Mouse (Mus musculus) ovary, adult 18-20 months (tissue): Measurements from ENCODE around the gene Lgals4.

Experiments
- DNase-seq: peaks from one replicate; pipeline ENCODE4 v3.0.0; 2022; ENCODE audit warnings: low spot score, mixed read lengths

Lgals4 gene

DNA sequence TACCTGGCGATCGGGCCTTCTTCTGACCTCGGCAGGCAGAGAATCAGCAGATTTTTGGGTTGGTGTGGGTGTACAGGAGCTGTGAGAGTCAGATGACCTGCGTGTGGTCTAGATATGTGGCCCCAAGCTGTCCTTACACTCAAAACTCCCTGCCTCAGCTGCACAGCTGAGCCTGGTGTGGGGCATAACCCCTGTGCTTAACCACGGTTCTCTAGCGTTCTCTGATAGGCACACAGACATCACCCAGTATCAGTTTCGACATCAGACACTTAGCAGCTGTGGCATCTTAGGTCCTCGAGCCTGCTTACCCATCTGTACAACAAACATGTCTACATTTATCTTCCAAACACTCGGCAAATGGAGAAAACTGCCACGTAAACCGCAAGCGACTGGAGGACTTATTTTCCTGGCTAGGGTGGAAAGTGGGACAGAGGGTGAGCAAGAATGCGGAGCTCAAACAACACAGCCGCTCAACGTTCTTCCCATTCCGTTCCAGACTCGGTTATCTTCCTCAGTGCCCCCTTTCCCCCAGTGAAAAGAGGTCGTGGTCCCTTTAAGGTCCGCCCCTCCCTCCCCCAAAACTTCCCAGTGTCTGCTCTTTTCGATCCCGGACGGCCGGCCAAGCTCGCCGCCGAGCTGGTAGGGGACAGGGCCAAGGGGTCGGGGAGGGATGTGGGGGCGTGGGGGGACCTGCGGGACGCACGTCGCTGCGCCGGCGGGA is 25.3 kb upstream of the Lgals4 start, which contains the start of gene Hnrnpl:
Gene Hnrnpl, plus strand, starts transcription at position 321 of the 721 bp plus-strand sequence.
- DNase-seq, result peak; percentile 69

DNA sequence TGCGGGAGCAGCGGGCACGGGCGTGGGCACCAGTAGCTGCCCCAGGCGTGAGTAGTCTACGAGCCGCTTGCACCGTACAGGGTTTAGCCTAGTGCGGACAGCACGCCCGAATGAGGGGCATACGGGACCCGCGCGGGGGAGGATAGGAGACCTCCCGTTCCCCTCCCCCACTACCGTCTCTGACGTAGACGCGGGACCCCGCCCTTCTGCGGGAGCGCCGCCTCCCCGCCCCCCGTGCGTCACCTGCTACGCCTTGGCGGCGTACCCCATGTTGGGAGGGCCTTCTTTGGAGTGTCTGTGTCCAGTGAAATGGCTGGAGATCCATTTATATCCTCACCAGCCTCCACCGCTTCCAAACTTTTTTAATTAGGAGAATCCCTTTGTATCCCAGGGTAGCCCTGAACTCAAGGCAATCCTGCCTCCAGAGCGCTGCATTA is 24.7 kb upstream of the Lgals4 start:
- DNase-seq, result peak; percentile 93

DNA sequence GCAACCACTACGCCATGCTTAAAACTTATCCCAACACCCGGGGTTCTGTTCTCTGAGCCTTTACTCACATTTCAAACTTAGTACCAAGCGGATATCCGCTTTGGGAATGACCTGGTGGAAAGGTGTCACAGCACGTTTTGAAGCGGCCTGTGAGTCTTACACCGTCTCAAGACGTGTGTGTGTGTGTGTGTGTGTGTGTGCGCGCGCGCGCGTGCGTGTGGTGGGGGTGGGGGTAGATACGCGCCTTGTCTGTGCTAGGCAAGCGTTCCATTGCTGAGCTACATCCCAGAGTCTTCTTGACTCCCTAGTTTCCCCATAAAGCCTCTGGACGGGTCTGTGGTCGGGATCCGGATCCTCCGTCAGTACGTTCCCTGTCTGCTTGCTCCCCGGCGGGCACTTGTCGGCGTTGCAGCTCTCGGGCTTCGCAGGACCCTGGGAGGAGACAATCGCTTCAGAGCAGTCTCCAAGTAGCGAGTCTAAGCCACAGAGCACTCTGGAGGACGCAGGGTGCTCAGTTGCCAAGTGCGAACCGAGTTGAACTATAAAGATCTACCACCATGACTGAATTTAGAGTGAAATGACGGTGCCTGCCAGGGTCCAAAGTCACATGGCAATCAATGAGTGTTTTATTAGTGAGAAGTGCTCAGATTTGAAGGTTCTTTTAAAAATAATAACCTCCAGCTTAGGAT is 24.1 kb upstream of the Lgals4 start:
- no peak for DNase-seq

DNA sequence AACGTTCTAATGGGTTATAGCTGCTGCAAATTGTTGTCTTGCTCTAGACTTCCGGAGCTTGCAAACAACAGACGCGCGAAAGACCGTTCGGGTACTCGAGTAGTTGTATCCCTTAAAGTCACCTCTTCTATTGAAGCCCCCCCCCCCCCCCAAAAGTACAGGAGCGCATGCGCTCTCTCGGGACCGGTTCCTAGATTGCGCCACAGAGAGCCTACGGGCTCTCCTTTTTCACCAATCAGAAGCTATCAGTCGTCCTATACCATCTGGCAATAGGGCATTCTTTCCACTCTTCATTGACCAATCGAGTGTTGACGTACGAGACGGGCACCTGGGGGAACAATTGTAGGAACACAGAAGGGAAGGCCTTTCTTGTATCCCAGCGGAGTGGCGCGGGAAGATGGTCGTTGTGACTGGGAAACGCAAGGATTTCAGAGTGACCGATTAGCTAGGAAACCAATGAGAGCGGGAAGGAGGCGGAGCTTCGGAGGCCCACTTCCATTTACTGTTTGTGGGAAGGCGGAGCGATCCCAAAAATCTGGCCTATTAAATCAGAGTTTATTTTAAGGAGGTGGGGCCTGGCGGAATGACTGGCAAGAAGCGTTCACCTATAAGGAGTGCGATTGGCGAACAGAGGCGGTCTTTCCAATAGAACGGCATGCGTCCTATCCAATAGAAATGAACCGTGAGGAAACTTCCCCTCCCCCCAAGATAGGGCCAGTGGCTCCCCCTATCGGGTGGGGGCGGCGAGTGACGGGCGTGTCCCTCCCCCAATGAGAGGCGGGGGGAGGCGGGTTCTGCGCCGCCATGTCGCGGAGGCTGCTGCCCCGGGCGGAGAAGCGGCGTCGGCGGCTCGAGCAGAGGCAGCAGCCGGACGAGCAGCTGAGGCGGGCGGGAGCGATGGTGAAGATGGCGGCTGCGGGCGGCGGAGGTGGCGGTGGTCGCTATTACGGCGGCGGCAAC is 23.3 kb upstream of the Lgals4 start:
- peak; percentile 98 for DNase-seq

- peak; percentile 92 for DNase-seq
These were observed 22.4 kb upstream of the Lgals4 start for GRCm38 (mm10) chr7:28811228-28811627.

DNA sequence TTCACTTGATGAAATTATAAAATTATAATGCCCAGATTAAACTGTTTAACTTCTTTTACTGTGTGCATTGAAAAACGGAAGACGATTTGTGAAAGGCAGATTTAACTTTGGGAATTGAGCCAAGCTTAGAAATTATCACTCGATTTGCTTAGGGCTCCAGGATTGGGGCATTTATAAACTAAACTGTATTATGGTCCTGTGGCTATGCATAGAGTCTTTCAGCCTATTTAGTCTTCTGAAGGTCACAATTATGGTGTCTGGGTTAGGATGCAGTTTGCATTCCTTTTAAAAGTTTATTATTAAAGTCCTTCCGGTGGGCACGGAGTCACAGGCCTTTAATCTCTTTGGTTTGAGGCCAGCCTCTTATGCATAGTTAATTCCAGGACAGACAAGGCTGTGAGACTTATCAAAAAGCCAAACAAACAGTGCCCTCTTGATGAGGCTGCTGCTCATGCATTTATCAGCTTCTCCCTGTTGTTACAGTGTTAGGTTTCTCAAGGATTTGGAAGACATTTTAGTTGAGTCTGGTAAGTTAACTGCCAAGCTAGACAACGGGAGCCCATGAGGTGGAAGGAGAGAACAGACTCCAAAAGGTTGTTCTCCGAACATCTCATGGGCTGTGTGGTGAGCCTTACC is 21.9 kb upstream of the Lgals4 start:
- no peak for DNase-seq

GRCm38 (mm10) chr7:28812436-28812835 is 21.2 kb upstream of the Lgals4 start:
- DNase-seq, result no peak

- DNase-seq, result no peak
These were observed 20.7 kb upstream of the Lgals4 start for GRCm38 (mm10) chr7:28812949-28813348.

GRCm38 (mm10) chr7:28814306-28815034 is 19.2 kb upstream of the Lgals4 start:
- no peak for DNase-seq

GRCm38 (mm10) chr7:28815230-28815629 is 18.4 kb upstream of the Lgals4 start:
- DNase-seq, result no peak

- no peak for DNase-seq
These were observed 17.5 kb upstream of the Lgals4 start for GRCm38 (mm10) chr7:28816201-28816600.

- DNase-seq, result no peak
These were observed 16.7 kb upstream of the Lgals4 start for GRCm38 (mm10) chr7:28816920-28817319.

DNA sequence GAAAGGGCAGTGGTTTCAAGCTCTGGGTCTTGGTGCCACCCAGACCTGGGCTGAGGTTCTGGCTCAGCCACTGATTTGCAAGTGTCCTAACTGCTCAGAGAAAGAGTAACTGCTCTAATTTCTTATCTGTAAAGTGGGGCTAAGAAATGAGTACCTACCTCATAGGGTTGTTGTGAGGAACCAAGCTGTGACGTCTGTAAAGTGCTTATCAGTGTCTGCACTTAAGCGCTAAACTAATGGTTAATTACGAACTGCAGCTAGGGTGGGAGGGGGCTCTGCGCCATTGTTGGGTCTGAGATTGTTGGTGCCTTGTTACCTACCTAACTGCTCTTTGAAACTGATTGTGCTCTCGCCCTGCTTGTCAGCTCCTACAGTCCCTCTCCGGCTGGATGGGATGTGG is 16.1 kb upstream of the Lgals4 start:
- no peak for DNase-seq

DNA sequence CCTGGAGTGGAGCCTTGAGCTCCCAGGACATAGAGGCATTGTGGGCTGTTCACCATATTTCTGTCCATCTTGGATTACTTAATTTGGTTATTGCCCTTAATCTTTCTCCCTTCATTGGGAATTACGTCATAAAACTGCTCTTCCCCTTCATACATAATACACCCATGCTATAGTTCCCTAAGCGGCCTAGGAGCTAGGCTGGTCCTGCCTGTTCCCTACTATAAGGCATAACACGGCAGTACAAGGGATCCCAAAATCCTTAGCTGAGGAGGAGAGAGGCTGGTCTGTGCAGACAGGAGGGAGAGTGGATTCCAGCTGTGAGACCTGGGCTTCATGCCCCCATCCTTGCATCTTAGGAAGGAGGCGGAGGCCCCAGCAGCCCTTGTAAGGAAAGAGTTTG is 15.7 kb upstream of the Lgals4 start:
- no peak for DNase-seq

DNA sequence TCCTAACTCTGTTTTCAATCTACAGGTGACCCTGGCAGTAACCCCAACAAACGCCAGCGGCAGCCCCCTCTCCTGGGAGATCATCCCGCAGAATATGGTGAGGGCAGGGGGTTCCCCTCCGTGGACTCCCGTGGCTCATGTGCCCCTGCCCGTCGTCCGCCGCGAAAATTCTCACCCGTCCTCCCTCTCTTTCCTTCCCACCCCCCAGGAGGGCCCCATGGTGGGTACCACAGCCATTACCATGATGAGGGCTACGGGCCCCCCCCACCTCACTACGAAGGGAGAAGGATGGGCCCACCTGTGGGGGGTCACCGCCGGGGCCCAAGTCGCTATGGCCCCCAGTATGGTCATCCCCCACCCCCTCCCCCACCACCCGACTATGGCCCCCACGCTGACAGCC is 15.2 kb upstream of the Lgals4 start:
- DNase-seq, result no peak

DNA sequence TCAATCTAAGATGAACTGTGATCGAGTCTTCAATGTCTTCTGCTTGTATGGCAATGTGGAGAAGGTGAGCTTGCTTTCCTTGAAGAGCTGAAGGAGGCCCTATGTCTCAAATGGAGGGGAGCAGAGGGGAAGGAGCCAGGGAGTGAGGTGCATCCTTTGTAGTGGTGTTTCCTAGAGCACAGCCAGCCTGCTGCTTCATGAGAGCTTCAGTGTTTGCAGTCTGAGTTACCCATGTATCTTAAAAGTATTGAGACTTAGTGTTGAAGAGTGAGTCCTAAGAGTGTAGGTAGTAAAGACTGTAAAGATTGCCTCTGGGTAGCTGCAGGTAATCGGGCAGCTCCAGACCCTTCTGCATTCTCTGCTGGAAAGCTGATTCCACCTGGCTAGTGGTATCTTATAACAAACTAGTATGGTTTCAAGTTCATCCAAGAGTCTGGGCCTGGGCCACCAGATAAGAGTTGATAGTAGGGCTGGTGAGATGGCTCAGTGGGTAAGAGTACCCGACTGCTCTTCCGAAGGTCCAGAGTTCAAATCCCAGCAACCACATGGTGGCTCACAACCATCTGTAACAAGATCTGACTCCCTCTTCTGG is 14.7 kb upstream of the Lgals4 start:
- DNase-seq, result no peak

DNA sequence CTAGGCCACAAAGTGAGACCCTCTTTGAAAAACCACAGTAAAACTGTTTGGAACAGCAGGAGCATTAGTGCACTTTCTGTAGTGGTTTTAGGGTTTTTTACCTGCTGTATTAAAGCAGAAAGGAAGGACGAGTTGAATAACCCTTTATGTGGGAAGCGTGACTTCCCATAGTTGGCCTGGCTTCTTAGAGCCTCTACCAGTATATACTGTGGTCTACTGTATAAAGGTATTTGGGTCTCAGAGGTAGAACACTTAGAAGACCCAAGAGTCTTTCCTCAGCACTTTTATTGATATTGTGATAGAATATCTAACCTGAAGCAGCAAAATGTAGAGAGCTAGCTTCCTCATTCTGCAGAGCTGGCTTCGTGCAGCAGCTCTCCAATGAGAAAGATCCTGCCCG is 14.1 kb upstream of the Lgals4 start:
- no peak for DNase-seq

DNA sequence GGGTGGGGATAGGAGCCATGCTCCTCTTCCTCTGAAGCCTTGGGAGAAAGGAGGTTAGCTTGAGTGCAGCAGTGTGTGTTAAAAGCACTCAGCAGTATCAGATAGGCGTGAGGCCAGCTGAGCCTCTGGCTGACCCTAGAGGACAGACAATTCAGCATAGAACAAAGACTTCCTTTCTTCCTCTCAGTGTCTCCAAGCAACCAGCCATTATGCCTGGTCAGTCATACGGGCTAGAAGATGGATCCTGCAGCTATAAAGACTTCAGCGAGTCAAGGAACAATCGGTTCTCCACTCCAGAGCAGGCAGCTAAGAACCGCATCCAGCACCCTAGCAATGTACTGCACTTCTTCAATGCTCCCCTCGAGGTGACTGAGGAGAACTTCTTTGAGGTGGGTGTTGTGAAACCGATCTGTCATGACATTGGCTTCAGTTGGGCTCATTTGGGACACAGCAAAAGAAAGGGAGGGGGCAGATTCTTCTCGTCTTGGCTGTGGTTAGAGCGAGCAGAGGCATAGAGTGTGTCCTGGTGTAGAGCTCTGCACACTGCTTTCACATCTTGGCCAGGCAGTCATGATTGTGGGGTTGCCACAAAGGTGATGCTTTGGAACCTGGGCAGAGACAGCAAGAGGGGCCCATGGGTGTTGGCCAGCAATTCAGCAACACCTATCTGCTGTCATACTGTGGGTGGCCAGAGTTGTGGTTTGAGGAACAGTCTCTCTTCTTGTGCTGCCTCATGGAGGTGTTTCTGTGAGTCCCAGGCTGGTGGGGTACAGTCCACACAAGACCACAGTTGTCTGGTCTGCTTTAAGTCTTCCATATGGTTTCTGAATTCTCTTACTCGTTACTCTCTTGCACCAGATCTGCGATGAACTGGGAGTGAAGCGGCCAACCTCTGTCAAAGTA is 13.0 kb upstream of the Lgals4 start:
- peak; percentile 58 for DNase-seq

DNA sequence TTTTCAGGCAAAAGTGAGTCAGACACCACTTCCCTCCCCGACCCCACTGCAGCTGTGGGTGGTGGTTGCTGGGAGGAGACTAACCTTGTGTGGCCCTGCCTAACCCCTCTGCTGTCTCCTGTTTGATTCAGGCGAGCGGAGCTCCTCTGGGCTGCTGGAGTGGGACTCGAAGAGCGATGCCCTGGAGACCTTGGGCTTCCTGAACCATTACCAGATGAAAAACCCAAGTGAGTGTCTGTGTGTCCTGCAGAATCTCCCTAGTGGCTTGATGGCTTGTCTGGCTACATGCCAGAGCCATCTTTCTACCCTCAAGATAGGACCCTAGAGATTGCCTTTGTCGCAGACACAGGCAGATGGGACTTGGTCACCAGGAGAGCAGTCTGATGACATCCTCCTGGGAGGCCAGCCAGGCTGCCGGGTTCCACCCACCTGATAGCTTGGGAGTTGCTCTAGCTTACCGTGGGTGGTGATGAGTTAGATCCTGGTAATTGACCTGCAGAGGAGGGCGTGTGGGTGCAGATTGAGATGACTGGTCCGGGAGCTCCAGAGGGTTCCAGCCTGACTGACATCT is 12.3 kb upstream of the Lgals4 start:
- DNase-seq, result no peak
